Mouse (Mus musculus) testis, postnatal 10 days (tissue): Measurements from ENCODE around the gene Gclc.
"Not testable (repeated sequence)": the region's sequence is repeated elsewhere in the genome, so short reads cannot be mapped to it uniquely, and the experiment has no call there.

Source experiments
- DNase-seq: peaks from one replicate; pipeline ENCODE4 v3.0.0; 2021; ENCODE audit warnings: low spot score

Gene Gclc

GRCm38 (mm10) chr9:77746315-77746714, 8.0 kb upstream of the Gclc start:
- DNase-seq: no peak

GRCm38 (mm10) chr9:77748292-77748691, 6.0 kb upstream of the Gclc start:
- not testable (repeated sequence) for DNase-seq

GRCm38 (mm10) chr9:77750133-77751060, 3.9 kb upstream of the Gclc start:
- DNase-seq: peak; percentile 94

GRCm38 (mm10) chr9:77751091-77751521, 3.2 kb upstream of the Gclc start:
- no peak for DNase-seq

DNA sequence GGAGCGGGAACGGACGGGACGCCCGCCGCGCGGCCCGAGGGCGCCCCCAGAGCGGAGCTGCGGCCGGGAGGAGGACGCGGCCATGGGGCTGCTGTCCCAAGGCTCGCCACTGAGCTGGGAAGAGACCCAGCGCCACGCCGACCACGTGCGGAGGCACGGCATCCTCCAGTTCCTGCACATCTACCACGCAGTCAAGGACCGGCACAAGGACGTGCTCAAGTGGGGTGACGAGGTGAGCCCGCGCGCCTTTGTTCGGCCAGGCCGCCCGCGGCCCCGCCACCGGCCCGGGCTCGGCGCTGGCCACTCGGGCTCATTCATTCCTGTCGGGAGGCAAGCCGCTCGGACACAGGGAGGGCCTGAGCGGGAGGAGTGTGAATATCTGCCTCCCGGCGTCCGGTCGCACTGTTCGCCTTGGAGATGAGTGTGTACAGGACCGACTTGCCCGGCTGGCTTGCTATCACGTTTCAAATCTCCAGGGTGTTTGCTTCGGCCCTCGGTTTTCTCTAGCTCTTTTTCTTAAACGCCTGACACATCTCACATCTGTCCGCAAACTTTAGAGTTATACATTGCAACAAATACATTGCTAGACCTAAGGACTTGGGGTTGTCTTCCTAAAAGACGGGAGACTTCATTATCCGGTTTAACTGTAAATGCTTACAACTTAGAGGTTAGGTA, 530 bp downstream of the Gclc start:
- peak; percentile 75 for DNase-seq

- DNase-seq: no peak
These were observed 1.1 kb downstream of the Gclc start for GRCm38 (mm10) chr9:77755403-77755784.

- no peak for DNase-seq
These were observed 1.7 kb downstream of the Gclc start for GRCm38 (mm10) chr9:77756076-77756475.

DNA sequence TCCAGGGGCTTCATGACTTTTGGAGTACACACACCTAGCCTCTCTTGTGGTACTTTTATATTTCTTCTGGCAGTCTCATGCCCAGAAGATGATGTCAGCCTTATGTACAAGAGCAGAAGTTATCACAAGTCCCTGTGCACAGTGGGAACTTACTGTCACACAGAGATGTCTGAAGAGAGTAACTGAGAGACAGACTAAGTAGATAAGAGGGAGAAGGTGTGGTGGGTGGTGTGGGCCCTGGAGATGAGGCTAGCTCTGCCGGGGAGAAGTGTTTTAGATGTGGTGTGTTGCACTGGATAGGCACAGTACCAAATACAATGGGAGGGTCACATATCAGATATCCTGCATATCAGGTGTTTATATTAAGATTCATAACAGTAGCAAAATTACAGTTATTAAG, 3.0 kb downstream of the Gclc start:
- no peak for DNase-seq

- no peak for DNase-seq
These were observed 4.1 kb downstream of the Gclc start for GRCm38 (mm10) chr9:77758481-77758880.

- DNase-seq: no peak
These were observed 4.8 kb downstream of the Gclc start for GRCm38 (mm10) chr9:77759111-77759510.

DNA sequence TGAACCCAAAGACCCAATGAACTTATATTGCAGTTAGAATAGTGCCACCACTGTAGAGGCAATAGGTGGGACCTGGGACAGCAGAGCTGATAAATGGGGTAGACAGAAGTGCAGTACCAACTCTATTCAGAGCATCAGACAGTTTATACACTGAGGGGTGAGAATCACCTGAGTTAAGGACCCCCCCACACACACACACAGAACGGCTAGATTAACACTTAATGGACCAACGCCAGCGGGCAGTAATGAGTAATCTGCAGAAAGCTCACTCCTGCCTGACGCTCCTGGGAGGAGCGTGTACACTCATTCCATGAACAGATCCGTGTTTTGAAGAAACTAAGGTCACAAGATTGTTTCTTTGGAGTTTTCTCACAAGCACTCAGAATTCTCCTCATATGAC, 5.4 kb downstream of the Gclc start:
- no peak for DNase-seq

DNA sequence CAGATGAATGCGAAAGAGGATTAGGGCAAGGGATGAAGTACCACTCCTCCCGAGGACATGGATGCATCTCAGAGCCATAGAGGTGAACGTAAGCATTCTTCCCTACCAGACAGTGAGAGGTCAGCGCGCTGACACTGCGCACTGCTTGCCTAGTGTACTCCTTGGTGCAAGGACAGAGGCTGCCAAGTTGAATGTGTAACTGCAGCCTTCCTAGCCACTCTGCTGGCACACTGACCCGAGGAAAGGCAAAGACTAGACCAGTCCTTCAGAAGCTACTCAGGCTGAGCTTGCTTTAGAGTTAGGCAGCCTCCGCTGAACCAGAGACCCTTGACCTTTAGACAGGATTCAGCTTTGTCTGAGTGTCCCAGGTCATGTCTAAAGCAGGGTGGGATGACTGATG, 11.9 kb downstream of the Gclc start:
- DNase-seq: no peak

DNA sequence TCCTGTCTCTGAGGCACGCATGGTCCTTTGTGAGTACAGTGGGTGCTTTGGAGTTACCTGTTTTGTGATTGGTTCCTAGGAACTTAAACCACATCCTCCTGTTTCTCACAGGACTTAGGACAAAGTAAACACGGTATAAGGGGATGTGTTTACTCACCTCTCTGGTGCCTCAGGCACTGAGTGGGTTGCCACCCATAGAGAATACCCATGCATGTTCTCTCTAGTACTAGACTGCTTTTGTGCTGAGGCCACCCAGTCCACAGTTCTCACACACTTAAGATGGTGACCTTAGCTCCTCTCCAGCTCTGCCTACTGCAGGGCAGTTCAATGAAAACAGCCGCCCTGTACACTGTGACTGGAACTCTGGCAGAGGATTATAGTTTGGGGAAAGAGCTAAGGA, 12.4 kb downstream of the Gclc start:
- no peak for DNase-seq

- no peak for DNase-seq
These were observed 16.6 kb downstream of the Gclc start for GRCm38 (mm10) chr9:77770909-77771308.

DNA sequence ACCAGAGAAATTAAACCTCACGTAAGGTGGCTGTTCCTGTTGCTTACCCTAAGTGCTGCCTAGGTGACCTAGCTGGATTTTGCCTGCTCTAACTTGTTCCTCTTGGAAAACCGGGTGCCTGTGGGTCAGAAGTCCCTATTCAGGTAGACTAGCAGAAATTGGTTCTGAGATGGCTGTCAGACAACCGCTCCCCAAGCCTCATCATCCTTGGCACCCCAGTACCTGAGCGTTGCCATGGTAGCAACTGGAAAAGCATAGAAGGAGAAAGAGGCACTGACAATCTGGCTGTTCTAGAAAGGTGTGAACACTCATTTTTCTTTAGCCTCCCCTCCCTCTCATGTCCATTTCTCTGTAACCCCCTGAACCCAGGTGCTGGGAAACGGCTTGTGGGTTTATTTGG, 17.0 kb downstream of the Gclc start:
- DNase-seq: no peak

- no peak for DNase-seq
These were observed 17.5 kb downstream of the Gclc start for GRCm38 (mm10) chr9:77771765-77772383.

- DNase-seq: no peak
These were observed 22.6 kb downstream of the Gclc start for GRCm38 (mm10) chr9:77776720-77777515.

DNA sequence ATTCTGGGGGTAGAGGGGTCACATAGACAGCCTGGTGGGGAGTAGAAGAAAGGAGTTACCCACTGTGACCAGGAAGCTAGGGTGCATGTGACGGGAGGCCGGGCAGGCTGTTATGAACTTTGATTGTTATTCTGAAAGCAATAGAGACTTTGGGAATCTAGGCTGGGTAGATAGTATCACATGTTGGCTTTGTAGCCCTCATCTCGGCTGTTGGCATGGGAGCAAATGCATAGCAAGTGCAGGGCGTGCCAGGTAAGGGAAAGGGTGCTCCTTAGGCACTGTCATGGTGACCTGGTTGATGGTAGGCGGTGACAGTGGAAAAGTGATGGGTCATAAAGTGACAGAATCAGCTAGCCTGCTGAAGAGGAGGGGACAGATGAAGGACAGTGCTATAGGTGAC, 23.3 kb downstream of the Gclc start:
- no peak for DNase-seq

DNA sequence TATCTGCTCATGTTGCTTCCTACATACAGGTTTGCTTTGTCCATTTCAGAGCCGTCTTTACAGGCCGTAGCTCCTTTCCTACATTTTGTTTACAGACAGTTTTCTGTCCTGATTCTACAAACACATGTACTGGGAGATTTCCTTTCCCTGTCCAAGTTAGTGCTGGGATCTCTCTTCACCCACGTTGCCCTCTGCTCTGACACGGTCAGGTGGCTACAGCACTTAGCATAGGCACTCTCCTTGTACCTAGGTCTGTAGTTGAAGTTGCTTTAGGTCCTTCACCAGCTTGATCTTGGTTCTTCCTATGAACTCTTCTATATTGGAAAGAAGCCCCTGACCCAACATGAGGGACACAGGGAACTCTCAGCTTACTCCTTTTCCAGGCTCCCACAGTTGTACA, 25.4 kb downstream of the Gclc start:
- no peak for DNase-seq

- DNase-seq: no peak
These were observed 27.3 kb downstream of the Gclc start for GRCm38 (mm10) chr9:77781453-77782163.

DNA sequence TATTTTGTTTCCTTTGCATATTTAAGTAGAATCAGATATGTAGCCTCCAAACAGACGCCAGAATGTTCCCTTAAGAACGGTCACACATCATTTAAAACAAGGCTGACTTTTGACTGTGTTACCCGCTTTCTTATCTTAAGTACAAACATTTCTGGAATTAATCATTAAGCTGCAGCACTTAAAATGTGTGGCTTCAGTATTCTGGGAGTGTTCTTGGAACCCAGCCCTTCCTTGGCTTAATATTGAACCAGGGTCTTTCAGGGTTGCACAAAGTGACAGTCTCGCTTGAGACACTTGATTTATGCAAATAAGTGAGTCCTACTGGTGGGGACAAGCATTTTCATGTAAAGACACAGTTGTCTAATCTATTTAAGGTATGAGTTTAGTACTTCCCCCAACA, 27.9 kb downstream of the Gclc start:
- no peak for DNase-seq
